Comparison of ENCODE assay signal across 19 mouse cellular contexts in genomic region chr3:119431339-119431738, GRCm38 (mm10).
A peak's percentile ranks its signal among the peaks of the same experiment; 100 is the strongest.
DNase-seq lines count a peak whose midpoint lies in the region; ATAC-seq lines count a peak whose summit lies in the region.
"Had no signal": no experiment of that assay in that cellular context is flagged by ENCODE, and none has a peak within 500 bp of the region (broad histone marks: within the 10 kb centered on the region; RNA-seq: fewer than 3 reads in every experiment).

No protein-coding gene starts in this region.

- no peaks in the 10 kb centered on the region for H3K36me3 ChIP-seq in midbrain, embryonic 11.5 days (ENCODE audit: control insufficient read depth, insufficient read depth, low read length)
- no peaks in the 10 kb centered on the region for H3K36me3 ChIP-seq in midbrain, embryonic 10.5 days
- no peaks in the 10 kb centered on the region for H3K36me3 ChIP-seq in intestine, embryonic 16.5 days (ENCODE audit: control insufficient read depth, insufficient read depth, low read length)
- H3K36me3 ChIP-seq in neural tube, embryonic 13.5 days = no peaks in the 10 kb centered on the region
- H3K36me3 ChIP-seq: embryonic facial prominence, embryonic 10.5 days; limb, embryonic 12.5 days; liver, embryonic 13.5 days; lung, embryonic 15.5 days had no signal

- 0 out of 2 replicates have a peak, but pooled peaks have one; percentile 59 for ATAC-seq in midbrain, embryonic 11.5 days (ENCODE audit: low FRiP score)
- peak; percentile 100 for ATAC-seq in intestine, embryonic 16.5 days
- ATAC-seq in neural tube, embryonic 13.5 days (ENCODE audit: low read depth) = peak; percentile 53; the same call in 1 of the 2 replicates
- ATAC-seq in cerebellum, adult (ENCODE audit: insufficient number of reproducible peaks, low FRiP score, low TSS enrichment) = no peak

- H3K27ac ChIP-seq in midbrain, embryonic 11.5 days (ENCODE audit: low read depth, low read length) = no peak overlapping the region
- no peak overlapping the region for H3K27ac ChIP-seq in midbrain, embryonic 10.5 days (replicated peaks)
- H3K27ac ChIP-seq in intestine, embryonic 16.5 days (ENCODE audit: low read length) = no peak overlapping the region
- H3K27ac ChIP-seq in neural tube, embryonic 13.5 days (replicated peaks) = no peak overlapping the region
- H3K27ac ChIP-seq: embryonic facial prominence, embryonic 10.5 days; left cerebral cortex, adult 2 months; limb, embryonic 12.5 days; liver, embryonic 13.5 days; lung, embryonic 15.5 days had no signal

- no peaks in the 10 kb centered on the region for H3K4me1 ChIP-seq in midbrain, embryonic 11.5 days (ENCODE audit: control insufficient read depth, insufficient read depth, low read length)
- no peaks in the 10 kb centered on the region for H3K4me1 ChIP-seq in midbrain, embryonic 10.5 days
- no peaks in the 10 kb centered on the region for H3K4me1 ChIP-seq in intestine, embryonic 16.5 days (ENCODE audit: control insufficient read depth, insufficient read depth, low read length)
- no peaks in the 10 kb centered on the region for H3K4me1 ChIP-seq in neural tube, embryonic 13.5 days (replicated peaks)
- H3K4me1 ChIP-seq: embryonic facial prominence, embryonic 10.5 days; limb, embryonic 12.5 days; liver, embryonic 13.5 days; lung, embryonic 15.5 days had no signal

- no peaks in the 10 kb centered on the region for H3K27me3 ChIP-seq in midbrain, embryonic 11.5 days (ENCODE audit: control insufficient read depth, insufficient read depth, low read length)
- H3K27me3 ChIP-seq in midbrain, embryonic 10.5 days (ENCODE audit: low read depth, poor library complexity, severe bottlenecking) = no peaks in the 10 kb centered on the region
- no peaks in the 10 kb centered on the region for H3K27me3 ChIP-seq in intestine, embryonic 16.5 days (replicated peaks; ENCODE audit: control insufficient read depth, insufficient read depth, low read length)
- no peaks in the 10 kb centered on the region for H3K27me3 ChIP-seq in neural tube, embryonic 13.5 days
- H3K27me3 ChIP-seq: limb, embryonic 12.5 days; liver, embryonic 13.5 days; lung, embryonic 15.5 days had no signal

- H3K9ac ChIP-seq in midbrain, embryonic 11.5 days (ENCODE audit: low read length) = no peak overlapping the region
- H3K9ac ChIP-seq in intestine, embryonic 16.5 days (ENCODE audit: low read depth, low read length) = no peak overlapping the region
- H3K9ac ChIP-seq in neural tube, embryonic 13.5 days = no peak overlapping the region
- H3K9ac ChIP-seq: limb, embryonic 12.5 days; liver, embryonic 13.5 days; lung, embryonic 15.5 days had no signal

- no peak overlapping the region for H3K4me2 ChIP-seq in midbrain, embryonic 11.5 days
- no peak overlapping the region for H3K4me2 ChIP-seq in intestine, embryonic 16.5 days (ENCODE audit: low read depth, low read length)
- no peak overlapping the region for H3K4me2 ChIP-seq in neural tube, embryonic 13.5 days
- H3K4me2 ChIP-seq: heart, embryonic 11.5 days; limb, embryonic 12.5 days; liver, embryonic 13.5 days; lung, embryonic 15.5 days had no signal

- DNase-seq in midbrain, embryonic 11.5 days (ENCODE audit: low spot score, missing footprints) = no peak
- DNase-seq in midbrain, embryonic 10.5 days (ENCODE audit: low spot score) = no peak
- peak; percentile 1 for DNase-seq in forelimb bud, embryonic 11.5 days (ENCODE audit: low read depth, low spot score)
- no peak for DNase-seq in adrenal gland, postnatal 25 days
- DNase-seq: cerebellum, adult 11 months; gastrocnemius, postnatal 36 days; heart, postnatal 14 days; kidney, adult 11 months; kidney, postnatal 10 days; liver, embryonic 13.5 days; retina, postnatal 1 day had no signal

- no peak overlapping the region for H3K4me3 ChIP-seq in midbrain, embryonic 11.5 days (ENCODE audit: low read depth, low read length)
- H3K4me3 ChIP-seq in midbrain, embryonic 10.5 days = no peak overlapping the region
- no peak overlapping the region for H3K4me3 ChIP-seq in intestine, embryonic 16.5 days (ENCODE audit: low read length)
- no peak overlapping the region for H3K4me3 ChIP-seq in neural tube, embryonic 13.5 days
- H3K4me3 ChIP-seq: embryonic facial prominence, embryonic 10.5 days; left cerebral cortex, adult 2 months; limb, embryonic 12.5 days; liver, embryonic 13.5 days; lung, embryonic 15.5 days had no signal

- 82% methylated on average over 8 of the region's 8 CpGs for WGBS in midbrain, embryonic 11.5 days
- WGBS in midbrain, embryonic 10.5 days = 91% methylated on average over 8 of the region's 8 CpGs
- 63% methylated on average over 8 of the region's 8 CpGs for WGBS in intestine, embryonic 16.5 days
- WGBS in neural tube, embryonic 13.5 days = 67% methylated on average over 8 of the region's 8 CpGs

- no peaks in the 10 kb centered on the region for H3K9me3 ChIP-seq in midbrain, embryonic 11.5 days (ENCODE audit: control insufficient read depth, low read length)
- no peaks in the 10 kb centered on the region for H3K9me3 ChIP-seq in midbrain, embryonic 10.5 days (replicated peaks)
- H3K9me3 ChIP-seq in intestine, embryonic 16.5 days (ENCODE audit: control insufficient read depth, low read length) = no peaks in the 10 kb centered on the region
- H3K9me3 ChIP-seq in neural tube, embryonic 13.5 days = no peaks in the 10 kb centered on the region
- H3K9me3 ChIP-seq: embryonic facial prominence, embryonic 10.5 days; limb, embryonic 12.5 days; liver, embryonic 13.5 days; lung, embryonic 15.5 days had no signal
